Mouse (Mus musculus): ENCODE results near the gene Emid1.

- TF ChIP-seq POLR2A (IDR thresholded peaks at IDR 0.05; ENCODE audit: borderline replicate concordance, insufficient read depth, low read length) (no peak), CTCF (IDR thresholded peaks at IDR 0.05; ENCODE audit: borderline replicate concordance, insufficient read depth, low read depth, low read length) (no peak)
Measured at GRCm38 (mm10) chr11:5057856-5058641, 94.0 kb downstream of the Emid1 start, which contains the start of gene Rasl10a.
